Mouse (Mus musculus) midbrain, embryonic 14.5 days (tissue): Measurements from ENCODE around the gene Pet117. TPM values are rescaled to one million over a fixed set of nuclear protein-coding genes. Genes with fewer than 3 reads are reported as not detected.
"Not testable (repeated sequence)": the region's sequence is repeated elsewhere in the genome, so short reads cannot be mapped to it uniquely, and the experiment has no call there.

ENCODE experiments used
- ATAC-seq: fragments of 200-750 bp; cut with Nextera tagmentation; 2 replicates; pipeline ENCODE4 v1.8.0; 2017; ENCODE audit warnings: moderate number of reproducible peaks, moderate library complexity; ENCODE audit not compliant: low FRiP score, low TSS enrichment
- DNase-seq: peaks from one replicate; pipeline ENCODE4 v3.0.0-alpha.2; 2015
- H3K27ac ChIP-seq: fragments of 300-500 bp; sonication (generic); replicated peaks from 2 replicates; pipeline ENCODE4 v1.5.1; 2014; ENCODE audit warnings: mild to moderate bottlenecking, low read depth, low read length, moderate library complexity
- H3K27me3 ChIP-seq: fragments of 300-500 bp; sonication (generic); 2 replicates; pipeline ENCODE4 v1.6.1; 2014; ENCODE audit warnings: low read length, control low read depth, mixed read lengths; ENCODE audit not compliant: control insufficient read depth, insufficient read depth
- H3K36me3 ChIP-seq: fragments of 300-500 bp; sonication (generic); 2 replicates; pipeline ENCODE4 v1.6.1; 2014; ENCODE audit warnings: low read length, control low read depth; ENCODE audit not compliant: control insufficient read depth, insufficient read depth
- H3K4me1 ChIP-seq: fragments of 300-500 bp; sonication (generic); 2 replicates; pipeline ENCODE4 v1.6.1; 2014; ENCODE audit warnings: mild to moderate bottlenecking, antibody characterized with exemption, low read length, control low read depth; ENCODE audit not compliant: control insufficient read depth, insufficient read depth
- H3K4me2 ChIP-seq: fragments of 300-500 bp; sonication (generic); 2 replicates; pipeline ENCODE4 v1.6.1; 2014; ENCODE audit warnings: mild to moderate bottlenecking, low read length, moderate library complexity
- H3K4me3 ChIP-seq: fragments of 300-500 bp; sonication (generic); replicated peaks from 2 replicates; pipeline ENCODE4 v1.5.1; 2014; ENCODE audit warnings: low read depth, low read length
- H3K9ac ChIP-seq: fragments of 300-500 bp; sonication (generic); replicated peaks from 2 replicates; pipeline ENCODE4 v1.6.1; 2014; ENCODE audit warnings: mild to moderate bottlenecking, low read length, moderate library complexity
- H3K9me3 ChIP-seq: fragments of 300-500 bp; sonication (generic); 2 replicates; pipeline ENCODE4 v1.6.1; 2016; ENCODE audit warnings: low read length, control low read depth, mixed read lengths; ENCODE audit not compliant: control insufficient read depth
- WGBS: fragments of 180-500 bp; shearing (Covaris S2); extraction: QIAGEN DNeasy Blood & Tissue Kit; methylation state at CpG from one replicate; pipeline ENCODE4 v1.1.7; 2014; 5-methylcytosine and 5-hydroxymethylcytosine counted together
- polyA plus RNA-seq: library from polyadenylated mRNA; unstranded; fragments of >200 nt; fragmentation: Nextera tagmentation; extraction: Ambion mirVana; gene quantifications from 2 replicates; pipeline ENCODE4 v1.2.1, GENCODE M21; 2014

Gene Pet117
- polyA plus RNA-seq, 1 experiment from 2014 or later: 3.1 TPM

- Histone ChIP-seq H3K27me3 (peaks cover 53% of the 10 kb centered on the region), H3K27ac (no peak overlapping the region), H3K4me1 (peaks cover 22% of the 10 kb centered on the region), H3K9me3 (no peaks in the 10 kb centered on the region), H3K9ac (no peak overlapping the region), H3K4me2 (peak overlapping the region; percentile 86), H3K4me3 (peak overlapping the region; percentile 26), H3K36me3 (no peaks in the 10 kb centered on the region)
- ATAC-seq (no peak), DNase-seq (peak; percentile 54)
- 6% methylated on average over 28 of the region's 28 CpGs for WGBS
Measured at GRCm38 (mm10) chr2:144333138-144333842, 35.5 kb upstream of the Pet117 start.

GRCm38 (mm10) chr2:144337230-144337629, 31.6 kb upstream of the Pet117 start:
- H3K27ac ChIP-seq: no peak overlapping the region
- no peak overlapping the region for H3K9ac ChIP-seq
- WGBS: 78% methylated on average over 3 of the region's 3 CpGs
- no peaks in the 10 kb centered on the region for H3K9me3 ChIP-seq
- H3K36me3 ChIP-seq: no peaks in the 10 kb centered on the region
- H3K27me3 ChIP-seq: peaks cover 19% of the 10 kb centered on the region
- DNase-seq (no peak), ATAC-seq (no peak)
- H3K4me2 ChIP-seq: no peak overlapping the region
- H3K4me1 ChIP-seq: peaks cover 6% of the 10 kb centered on the region; the same call in 1 of the 2 replicates
- H3K4me3 ChIP-seq: no peak overlapping the region

GRCm38 (mm10) chr2:144337701-144338100, 31.1 kb upstream of the Pet117 start:
- H3K4me1 ChIP-seq: peaks cover 4% of the 10 kb centered on the region; the same call in 1 of the 2 replicates
- 71% methylated on average over 6 of the region's 8 CpGs for WGBS
- ATAC-seq: no peak
- peaks cover 16% of the 10 kb centered on the region for H3K27me3 ChIP-seq
- H3K27ac ChIP-seq: no peak overlapping the region
- no peaks in the 10 kb centered on the region for H3K9me3 ChIP-seq
- no peaks in the 10 kb centered on the region for H3K36me3 ChIP-seq
- H3K9ac ChIP-seq: no peak overlapping the region
- DNase-seq: no peak
- H3K4me3 ChIP-seq: no peak overlapping the region
- no peak overlapping the region for H3K4me2 ChIP-seq

DNA sequence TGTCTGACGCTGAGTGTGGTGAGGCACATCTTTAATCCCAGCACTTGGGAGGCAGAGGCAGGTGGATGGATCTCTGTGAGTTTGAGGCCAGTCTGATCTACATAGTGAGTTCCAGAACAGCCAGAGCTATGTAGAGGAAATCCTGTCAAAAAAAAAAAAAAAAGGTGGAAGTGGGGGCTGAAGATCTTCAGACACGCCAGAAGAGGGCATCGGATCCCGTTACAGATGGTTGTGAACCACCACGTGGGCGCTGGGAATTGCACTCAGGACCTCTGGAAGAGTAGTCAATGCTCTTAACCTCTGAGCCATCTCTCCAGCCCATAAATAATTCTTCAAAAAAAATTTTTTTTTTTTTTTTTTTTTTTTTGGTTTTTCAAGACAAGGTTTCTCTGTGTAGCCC, 30.6 kb upstream of the Pet117 start:
- H3K4me1 ChIP-seq, H3K4me2 ChIP-seq, ATAC-seq, H3K9me3 ChIP-seq, H3K4me3 ChIP-seq, H3K27ac ChIP-seq, H3K36me3 ChIP-seq, DNase-seq, H3K9ac ChIP-seq: not testable (repeated sequence)
- H3K27me3 ChIP-seq: peaks cover 15% of the 10 kb centered on the region
- WGBS: 80% methylated on average over 6 of the region's 6 CpGs

DNA sequence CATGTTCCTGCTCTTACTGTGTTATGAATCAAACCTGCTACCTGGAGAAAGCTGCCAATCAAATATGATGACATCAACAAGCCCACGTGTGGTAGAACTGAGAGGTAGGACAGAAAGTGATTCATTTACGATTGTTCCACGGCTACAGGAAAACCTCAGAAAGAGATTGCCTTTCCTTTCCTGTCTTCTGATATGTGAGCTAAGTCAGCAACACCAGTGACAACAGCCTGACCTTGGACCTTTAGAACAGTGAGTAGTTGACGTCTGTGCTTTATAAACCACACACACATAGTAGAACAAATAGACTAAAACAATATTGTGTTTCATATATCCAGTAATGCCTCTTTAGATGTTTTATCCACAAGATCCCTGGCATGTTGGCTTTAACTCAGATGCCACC, 25.6 kb upstream of the Pet117 start:
- H3K4me3 ChIP-seq: no peak overlapping the region
- H3K27me3 ChIP-seq: no peaks in the 10 kb centered on the region
- no peaks in the 10 kb centered on the region for H3K4me1 ChIP-seq
- no peak overlapping the region for H3K4me2 ChIP-seq
- H3K27ac ChIP-seq: no peak overlapping the region
- 85% methylated on average over 4 of the region's 4 CpGs for WGBS
- DNase-seq: no peak
- H3K36me3 ChIP-seq: no peaks in the 10 kb centered on the region
- H3K9me3 ChIP-seq: no peaks in the 10 kb centered on the region
- no peak overlapping the region for H3K9ac ChIP-seq
- ATAC-seq: no peak

DNA sequence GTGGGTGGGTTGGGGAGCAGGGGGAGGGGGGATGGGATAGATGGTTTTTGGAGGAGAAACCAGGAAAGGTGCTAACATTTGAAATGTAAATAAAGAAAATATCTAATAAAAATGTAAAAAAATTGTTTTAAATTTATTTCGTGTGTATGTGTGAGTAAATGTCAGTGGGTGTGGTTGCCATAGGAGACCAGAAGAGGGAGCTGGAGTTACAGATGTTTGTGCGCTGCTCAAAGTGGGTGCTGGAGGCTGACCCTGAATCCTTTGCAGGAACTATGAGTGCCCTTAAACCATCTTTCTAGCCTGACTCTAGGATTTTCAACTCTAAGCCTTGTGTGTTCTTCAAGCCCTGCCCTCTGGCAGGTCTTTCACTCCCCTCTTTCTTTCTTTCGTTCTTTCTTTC, 20.3 kb upstream of the Pet117 start:
- ATAC-seq (no peak), DNase-seq (no peak)
- Histone ChIP-seq H3K36me3 (no peaks in the 10 kb centered on the region), H3K4me3 (no peak overlapping the region), H3K4me1 (no peaks in the 10 kb centered on the region), H3K27me3 (no peaks in the 10 kb centered on the region), H3K9me3 (no peaks in the 10 kb centered on the region), H3K27ac (no peak overlapping the region), H3K9ac (no peak overlapping the region), H3K4me2 (no peak overlapping the region)
- 63% methylated on average over 3 of the region's 3 CpGs for WGBS

- Histone ChIP-seq H3K4me1 (no peaks in the 10 kb centered on the region), H3K9me3 (no peaks in the 10 kb centered on the region), H3K27ac (no peak overlapping the region), H3K9ac (no peak overlapping the region), H3K4me3 (no peak overlapping the region), H3K36me3 (no peaks in the 10 kb centered on the region), H3K27me3 (no peaks in the 10 kb centered on the region), H3K4me2 (no peak overlapping the region)
- 93% methylated on average over 11 of the region's 11 CpGs for WGBS
- no peak for DNase-seq
- ATAC-seq: no peak
Measured at GRCm38 (mm10) chr2:144352843-144353242, 16.0 kb upstream of the Pet117 start.

GRCm38 (mm10) chr2:144369020-144369421, 225 bp downstream of the Pet117 start:
- Histone ChIP-seq H3K27ac (peak overlapping the region; percentile 95), H3K9me3 (no peaks in the 10 kb centered on the region), H3K27me3 (no peaks in the 10 kb centered on the region), H3K4me2 (peak overlapping the region; percentile 62), H3K9ac (peak overlapping the region; percentile 82), H3K4me1 (peaks cover 9% of the 10 kb centered on the region; the same call in 1 of the 2 replicates), H3K4me3 (peak overlapping the region; percentile 93), H3K36me3 (peaks cover 11% of the 10 kb centered on the region)
- ATAC-seq (peak; percentile 91), DNase-seq (peak; percentile 85)
- under 1% methylated on average over 39 of the region's 43 CpGs for WGBS

GRCm38 (mm10) chr2:144369511-144369910, 715 bp downstream of the Pet117 start:
- WGBS: under 1% methylated on average over 12 of the region's 12 CpGs
- Histone ChIP-seq H3K4me2 (peak overlapping the region; percentile 62), H3K27me3 (no peaks in the 10 kb centered on the region), H3K9me3 (no peaks in the 10 kb centered on the region), H3K4me1 (peaks cover 9% of the 10 kb centered on the region; the same call in 1 of the 2 replicates), H3K27ac (peak overlapping the region; percentile 95), H3K9ac (peak overlapping the region; percentile 82), H3K4me3 (peak overlapping the region; percentile 93), H3K36me3 (peaks cover 15% of the 10 kb centered on the region)
- DNase-seq (no peak), ATAC-seq (no peak)
